Mouse (Mus musculus) forebrain, postnatal 0 days (tissue): Measurements from ENCODE around the gene Nfkbie. TPM values are rescaled to one million over a fixed set of nuclear protein-coding genes. Genes with fewer than 3 reads are reported as not detected.

Experiments used
- ATAC-seq: fragments of 200-750 bp; cut with Nextera tagmentation; 2 replicates; pipeline ENCODE4 v1.8.0; 2017; ENCODE audit warnings: mild to moderate bottlenecking, moderate library complexity
- DNase-seq: peaks from one replicate; pipeline ENCODE4 v3.0.0-alpha.2; 2015
- H3K27ac ChIP-seq: fragments of 300-500 bp; sonication (generic); 2 replicates; pipeline ENCODE4 v1.5.1; 2014; ENCODE audit warnings: low read depth, mild to moderate bottlenecking, antibody characterized with exemption, low read length, moderate library complexity, mixed read lengths
- H3K27me3 ChIP-seq: fragments of 300-500 bp; sonication (generic); 2 replicates; pipeline ENCODE4 v1.6.1; 2014; ENCODE audit warnings: mild to moderate bottlenecking, low read length, mixed read lengths; ENCODE audit not compliant: insufficient read depth
- H3K36me3 ChIP-seq: fragments of 300-500 bp; sonication (generic); 2 replicates; pipeline ENCODE4 v1.6.1; 2014; ENCODE audit warnings: mild to moderate bottlenecking, moderate library complexity; ENCODE audit not compliant: insufficient read depth
- H3K4me1 ChIP-seq: fragments of 300-500 bp; sonication (generic); 2 replicates; pipeline ENCODE4 v1.6.1; 2014; ENCODE audit warnings: antibody characterized with exemption; ENCODE audit not compliant: insufficient read depth
- H3K4me2 ChIP-seq: fragments of 300-500 bp; sonication (generic); 2 replicates; pipeline ENCODE4 v1.6.1; 2014; ENCODE audit warnings: low read depth, mild to moderate bottlenecking, moderate library complexity
- H3K4me3 ChIP-seq: fragments of 300-500 bp; sonication (generic); 2 replicates; pipeline ENCODE4 v1.5.1; 2014; ENCODE audit warnings: low read depth, low read length, mixed read lengths
- H3K9ac ChIP-seq: fragments of 300-500 bp; sonication (generic); 2 replicates; pipeline ENCODE4 v1.6.1; 2014; ENCODE audit warnings: mild to moderate bottlenecking
- H3K9me3 ChIP-seq: fragments of 300-500 bp; sonication (generic); 2 replicates; pipeline ENCODE4 v1.6.1; 2016; ENCODE audit warnings: low read length
- CTCF ChIP-seq: sonication (generic); IDR thresholded peaks from 2 replicates; pipeline ENCODE4 v1.5.1; 2016; ENCODE audit warnings: antibody characterized with exemption, control low read depth, low read depth
- WGBS: fragments of 180-500 bp; shearing (Covaris S2); extraction: QIAGEN DNeasy Blood & Tissue Kit; methylation state at CpG from one replicate; pipeline ENCODE4 v1.1.7; 2014; 5-methylcytosine and 5-hydroxymethylcytosine counted together
- polyA plus RNA-seq: library from polyadenylated mRNA; unstranded; fragments of >200 nt; fragmentation: Nextera tagmentation; extraction: Ambion mirVana; gene quantifications from 2 replicates; pipeline ENCODE4 v1.2.1, GENCODE M21; 2015
- total RNA-seq: library from RNA; depleted of rRNA; stranded (reverse); fragments of >200 nt; gene quantifications from 2 replicates; pipeline ENCODE4 v1.2.3, GENCODE M21; 2014

Nfkbie gene
- total and polyA plus RNA-seq, 2 experiments from 2014 or later, result 2.7 to 2.8 TPM

GRCm38 (mm10) chr17:45553065-45553464 lies 2.4 kb upstream of the Nfkbie start:
- Histone ChIP-seq H3K4me2 (no peak overlapping the region), H3K27ac (no peak overlapping the region), H3K9ac (no peak overlapping the region), H3K27me3 (no peaks in the 10 kb centered on the region), H3K4me1 (peaks cover 9% of the 10 kb centered on the region), H3K9me3 (no peaks in the 10 kb centered on the region), H3K4me3 (no peak overlapping the region), H3K36me3 (no peaks in the 10 kb centered on the region)
- WGBS, result 86% methylated on average over 3 of the region's 3 CpGs
- TF ChIP-seq CTCF, result no peak
- DNase-seq (no peak), ATAC-seq (no peak)

DNA sequence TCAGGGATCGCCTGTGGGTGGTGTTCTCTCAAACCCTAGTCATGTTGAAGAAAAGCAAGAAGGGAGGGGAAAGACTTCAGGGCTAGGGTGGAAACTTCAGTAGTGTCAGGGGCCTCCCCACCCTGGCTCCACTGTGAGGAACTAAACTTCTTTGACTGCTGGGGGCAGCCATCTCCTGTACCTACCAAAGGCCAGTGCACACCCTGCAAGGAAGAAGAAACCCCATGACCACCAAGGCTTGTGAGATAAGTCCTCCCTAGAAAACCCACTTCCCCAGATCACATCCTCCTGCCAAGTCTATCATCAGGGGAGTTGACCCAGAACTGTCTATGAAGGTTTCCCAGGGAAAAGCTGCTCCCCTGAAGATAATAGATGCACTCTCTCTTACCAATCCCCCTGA lies 1.1 kb upstream of the Nfkbie start:
- WGBS, result 65% methylated on average over 1 of the region's 1 CpGs
- no peaks in the 10 kb centered on the region for H3K27me3 ChIP-seq
- H3K9ac ChIP-seq, result no peak overlapping the region
- H3K4me2 ChIP-seq, result no peak overlapping the region
- DNase-seq, result no peak
- H3K9me3 ChIP-seq, result no peaks in the 10 kb centered on the region
- no peak overlapping the region for H3K4me3 ChIP-seq
- peaks cover 6% of the 10 kb centered on the region for H3K4me1 ChIP-seq
- no peaks in the 10 kb centered on the region for H3K36me3 ChIP-seq
- TF ChIP-seq CTCF, result no peak
- ATAC-seq, result no peak
- no peak overlapping the region for H3K27ac ChIP-seq

DNA sequence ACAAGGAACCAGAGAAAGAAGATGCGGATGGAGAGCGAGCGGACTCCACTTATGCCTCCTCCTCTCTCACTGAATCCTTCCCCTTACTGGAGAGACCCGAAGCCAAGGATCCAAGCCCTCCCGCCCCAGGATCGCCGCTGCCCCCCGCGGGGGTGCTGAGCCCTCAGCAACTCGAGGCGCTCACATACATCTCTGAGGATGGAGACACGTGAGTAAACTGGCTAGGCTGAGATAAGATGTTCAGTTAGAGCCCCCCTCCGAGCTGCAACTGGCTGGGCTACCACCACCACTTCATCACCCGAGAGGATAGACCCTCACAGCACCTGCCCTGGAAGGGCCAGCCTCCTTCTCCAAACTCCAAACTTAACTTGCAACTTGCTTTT lies 595 bp downstream of the Nfkbie start:
- Histone ChIP-seq H3K4me3 (peak overlapping the region; percentile 53), H3K36me3 (no peaks in the 10 kb centered on the region), H3K27ac (no peak overlapping the region), H3K9me3 (no peaks in the 10 kb centered on the region), H3K4me1 (0 out of 2 replicates have a peak, but pooled peaks cover 6% of the 10 kb centered on the region), H3K4me2 (peak overlapping the region; percentile 93), H3K9ac (peak overlapping the region; percentile 56), H3K27me3 (no peaks in the 10 kb centered on the region)
- ATAC-seq (peak; percentile 4; the same call in 1 of the 2 replicates), DNase-seq (no peak)
- TF ChIP-seq CTCF, result no peak
- 3% methylated on average over 14 of the region's 14 CpGs for WGBS

DNA sequence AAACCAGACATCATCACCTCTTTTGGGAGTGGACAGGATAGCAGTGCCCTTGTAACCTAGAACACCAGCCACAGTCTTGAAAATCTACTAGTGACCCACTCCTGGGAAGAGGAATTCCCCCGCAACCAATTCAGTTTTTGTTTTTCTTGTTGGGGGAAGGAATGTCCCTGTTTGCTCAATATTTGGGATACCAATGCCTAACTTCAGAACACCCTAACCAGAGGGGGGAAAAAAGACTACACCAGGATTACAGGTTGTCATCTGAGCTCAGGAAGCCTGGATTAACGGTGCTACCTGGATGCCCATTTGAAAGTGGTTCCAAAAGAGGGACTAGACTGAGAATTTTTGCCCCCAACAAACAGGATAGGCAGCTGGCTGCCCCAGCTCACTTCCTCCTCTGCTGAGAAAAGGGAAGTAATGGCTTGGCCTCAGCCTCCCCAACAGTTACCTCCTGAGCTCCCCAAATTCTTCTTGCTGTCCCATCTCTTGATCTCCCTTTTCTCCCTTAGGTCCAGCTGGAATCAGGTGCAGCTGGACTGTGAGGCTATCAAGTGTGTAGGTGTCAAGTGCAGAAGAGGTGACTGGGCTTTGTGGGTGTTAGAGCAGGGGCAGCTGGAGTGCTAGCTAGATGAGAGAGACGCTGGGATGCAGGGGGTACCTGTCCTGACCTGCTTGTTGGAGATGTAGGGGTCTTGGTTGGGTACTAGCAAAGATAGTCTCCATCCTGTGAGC lies 1.2 kb downstream of the Nfkbie start:
- H3K27ac ChIP-seq, result no peak overlapping the region
- TF ChIP-seq CTCF, result no peak
- no peak for ATAC-seq
- 0 out of 2 replicates have a peak, but pooled peaks cover 6% of the 10 kb centered on the region for H3K4me1 ChIP-seq
- H3K36me3 ChIP-seq, result no peaks in the 10 kb centered on the region
- no peak overlapping the region for H3K4me3 ChIP-seq
- 79% methylated on average over 3 of the region's 3 CpGs for WGBS
- peak overlapping the region; percentile 93 for H3K4me2 ChIP-seq
- no peak for DNase-seq
- H3K9me3 ChIP-seq, result no peaks in the 10 kb centered on the region
- H3K9ac ChIP-seq, result no peak overlapping the region
- H3K27me3 ChIP-seq, result no peaks in the 10 kb centered on the region

GRCm38 (mm10) chr17:45557246-45557824 lies 1.8 kb downstream of the Nfkbie start:
- Histone ChIP-seq H3K9me3 (no peaks in the 10 kb centered on the region), H3K4me1 (0 out of 2 replicates have a peak, but pooled peaks cover 6% of the 10 kb centered on the region), H3K27ac (no peak overlapping the region), H3K9ac (no peak overlapping the region), H3K27me3 (no peaks in the 10 kb centered on the region), H3K4me3 (no peak overlapping the region), H3K36me3 (no peaks in the 10 kb centered on the region), H3K4me2 (no peak overlapping the region)
- ATAC-seq, result no peak
- no peak for TF ChIP-seq CTCF
- no peak for DNase-seq
- 69% methylated on average over 7 of the region's 7 CpGs for WGBS

GRCm38 (mm10) chr17:45557998-45558862 lies 2.7 kb downstream of the Nfkbie start:
- Histone ChIP-seq H3K9ac (no peak overlapping the region), H3K9me3 (no peaks in the 10 kb centered on the region), H3K4me2 (no peak overlapping the region), H3K4me1 (0 out of 2 replicates have a peak, but pooled peaks cover 6% of the 10 kb centered on the region), H3K27me3 (no peaks in the 10 kb centered on the region), H3K4me3 (no peak overlapping the region), H3K36me3 (no peaks in the 10 kb centered on the region), H3K27ac (no peak overlapping the region)
- no peak for DNase-seq
- 71% methylated on average over 16 of the region's 16 CpGs for WGBS
- no peak for TF ChIP-seq CTCF
- ATAC-seq, result no peak
